Mouse (Mus musculus): ENCODE measurements at regions not wholly inside any gene's neighbourhood (a gene's known extent, or its start where the extent isn't known, plus 50 kb on each side); places are given as distances from the start of the nearest gene placed in this dataset.

DNA sequence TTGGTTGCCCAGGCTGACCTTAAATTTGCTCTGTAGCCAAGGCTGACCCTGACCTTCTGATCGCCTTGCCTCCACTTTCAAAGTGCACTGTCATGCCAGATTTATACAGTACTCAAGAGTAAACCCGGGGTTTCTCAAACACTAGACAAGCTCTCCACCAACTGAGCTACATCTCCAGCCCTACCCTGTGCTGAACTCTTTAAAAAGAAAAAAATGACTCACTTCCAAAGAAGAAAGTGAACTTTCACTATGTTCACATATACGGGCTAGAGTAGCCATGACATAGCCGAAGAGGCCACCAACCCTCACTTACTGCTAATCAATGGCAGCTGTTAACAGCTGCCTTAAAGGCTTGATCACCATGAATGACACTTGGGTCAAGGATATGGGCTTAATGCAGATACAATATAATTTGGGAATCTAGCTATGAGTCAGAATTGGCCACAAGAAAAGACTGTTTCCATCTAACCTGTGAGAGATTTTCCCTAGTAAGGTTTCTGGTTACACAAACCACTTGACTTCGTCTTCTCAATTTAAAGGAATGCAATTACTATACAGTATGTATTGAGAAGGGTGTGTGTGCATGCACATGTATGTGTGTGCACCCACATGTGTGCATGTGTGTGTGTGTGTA is 157.4 kb upstream of the Tgfbr2 start:
- no peak for DNase-seq (ENCODE audit: low spot score)

- DNase-seq (ENCODE audit: low spot score) = no peak
These were observed 156.2 kb upstream of the Tgfbr2 start for GRCm38 (mm10) chr9:116331406-116331805.

- no peak for DNase-seq (ENCODE audit: low spot score)
These were observed 155.6 kb upstream of the Tgfbr2 start for GRCm38 (mm10) chr9:116330796-116331195.

DNA sequence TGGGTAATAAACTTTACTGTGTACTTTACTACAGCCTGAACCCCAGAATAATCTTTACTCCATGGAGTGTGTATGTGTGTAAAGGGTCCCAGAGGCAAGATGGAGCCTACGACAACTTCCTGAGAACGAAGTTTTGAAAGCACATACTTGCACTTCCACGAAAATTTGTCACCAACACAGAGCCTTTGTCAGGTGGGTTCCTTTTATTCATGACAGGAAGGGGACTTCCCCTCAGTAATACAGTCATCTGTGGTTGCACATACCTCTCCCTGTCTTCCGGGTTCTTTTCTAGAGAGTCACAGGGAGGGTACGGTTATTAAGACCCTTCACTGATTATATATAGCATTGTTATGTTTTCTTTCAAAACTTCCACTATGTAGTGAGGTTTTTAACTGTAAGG is 154.0 kb upstream of the Tgfbr2 start:
- DNase-seq (ENCODE audit: low spot score) = no peak

GRCm38 (mm10) chr9:116328201-116328600 is 153.0 kb upstream of the Tgfbr2 start:
- no peak for DNase-seq (ENCODE audit: low spot score)

DNA sequence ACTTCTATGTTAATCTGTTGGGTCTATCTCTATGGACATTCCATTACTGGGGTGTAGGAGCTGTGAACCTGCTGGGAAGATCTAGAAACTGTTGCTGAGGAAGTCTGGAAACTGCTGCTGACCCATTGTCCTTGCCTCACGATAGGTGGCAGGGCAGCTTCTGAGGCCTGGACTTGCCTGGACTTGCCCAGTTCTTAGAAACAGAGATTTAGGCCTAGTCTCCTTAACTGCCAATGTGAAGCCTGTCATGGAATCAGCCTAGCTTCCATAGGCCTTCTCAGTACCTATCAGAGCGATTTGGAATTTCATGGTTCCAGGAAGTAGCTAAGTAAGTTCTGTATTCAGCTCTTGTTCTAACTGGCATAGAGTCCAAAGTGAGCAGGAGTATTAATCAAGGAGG is 151.9 kb upstream of the Tgfbr2 start:
- DNase-seq (ENCODE audit: low spot score) = no peak

GRCm38 (mm10) chr9:116324971-116325370 is 149.8 kb upstream of the Tgfbr2 start:
- DNase-seq (ENCODE audit: low spot score) = no peak

DNA sequence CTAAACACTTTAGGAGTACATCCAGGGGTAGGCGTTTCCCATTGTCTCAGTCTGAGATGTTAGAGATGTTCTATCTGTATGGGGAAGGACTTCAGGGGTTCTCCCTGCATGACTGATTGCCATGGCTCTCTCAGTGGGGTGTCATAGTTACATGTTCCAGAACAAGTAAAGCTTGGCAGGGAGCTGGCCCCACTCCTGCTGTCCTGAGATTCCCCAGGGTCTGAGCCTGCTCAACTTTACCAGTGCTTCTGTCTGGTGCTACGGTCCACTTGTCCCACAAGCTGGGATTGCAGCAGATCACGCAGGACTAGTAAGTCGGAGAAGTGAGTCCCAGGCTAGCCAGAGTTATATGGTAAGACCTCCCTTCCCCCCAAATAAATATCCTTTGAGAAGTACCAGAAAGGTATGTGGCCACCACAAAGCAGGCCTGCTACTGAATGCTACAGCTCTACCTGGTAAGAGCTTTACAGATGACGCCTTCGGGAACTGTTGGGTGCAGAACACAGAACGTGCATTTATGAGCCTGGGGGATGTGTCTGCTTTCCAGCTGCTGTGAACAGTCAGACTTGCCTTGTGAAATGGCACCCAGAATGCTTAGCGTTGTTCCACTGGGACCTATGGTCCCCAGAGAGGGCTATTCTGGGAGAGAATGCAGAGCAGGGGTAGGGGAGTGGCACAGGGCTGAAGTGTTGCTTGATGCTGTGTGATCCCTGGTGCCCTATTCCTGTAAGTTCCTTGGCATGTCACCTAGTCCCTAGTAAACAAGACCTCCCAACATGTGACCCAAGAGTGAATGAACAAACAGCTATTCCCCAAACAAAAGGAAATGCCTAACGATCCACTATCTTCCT is 148.9 kb upstream of the Tgfbr2 start:
- DNase-seq (ENCODE audit: low spot score) = no peak

GRCm38 (mm10) chr9:116321908-116322307 is 146.7 kb upstream of the Tgfbr2 start:
- no peak for DNase-seq (ENCODE audit: low spot score)

- no peak for DNase-seq (ENCODE audit: low spot score)
These were observed 144.3 kb upstream of the Tgfbr2 start for GRCm38 (mm10) chr9:116319421-116319820.

- no peak for DNase-seq (ENCODE audit: low spot score)
These were observed 141.5 kb upstream of the Tgfbr2 start for GRCm38 (mm10) chr9:116316582-116317095.

GRCm38 (mm10) chr9:116314803-116315202 is 139.6 kb upstream of the Tgfbr2 start:
- no peak for DNase-seq (ENCODE audit: low spot score)

GRCm38 (mm10) chr9:116313932-116314790 is 139.0 kb upstream of the Tgfbr2 start:
- DNase-seq (ENCODE audit: low spot score) = no peak

DNA sequence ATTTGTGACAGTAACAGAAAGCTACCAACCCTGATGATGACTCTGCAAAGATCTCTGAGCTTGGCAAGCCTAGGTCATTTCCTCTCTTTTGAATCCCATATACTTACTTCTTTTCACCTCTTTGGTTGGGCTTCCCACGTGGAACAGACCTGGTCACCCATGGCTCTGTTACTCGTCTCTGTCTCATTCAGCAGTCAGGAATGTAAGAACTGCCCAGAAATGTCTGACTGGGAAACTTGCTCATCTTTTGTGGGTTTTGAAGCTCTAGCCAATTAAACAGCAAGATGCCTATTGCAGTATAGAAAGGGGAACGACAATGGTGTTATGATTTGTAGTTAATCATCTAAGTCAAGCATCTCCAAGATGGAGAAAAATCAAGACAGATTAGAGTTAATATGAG is 136.2 kb upstream of the Tgfbr2 start:
- no peak for DNase-seq (ENCODE audit: low spot score)

- DNase-seq (ENCODE audit: low spot score) = no peak
These were observed 126.4 kb upstream of the Tgfbr2 start for GRCm38 (mm10) chr9:116301602-116302001.

- DNase-seq (ENCODE audit: low spot score) = peak; percentile 46
These were observed 123.6 kb upstream of the Tgfbr2 start for GRCm38 (mm10) chr9:116298791-116299190.

DNA sequence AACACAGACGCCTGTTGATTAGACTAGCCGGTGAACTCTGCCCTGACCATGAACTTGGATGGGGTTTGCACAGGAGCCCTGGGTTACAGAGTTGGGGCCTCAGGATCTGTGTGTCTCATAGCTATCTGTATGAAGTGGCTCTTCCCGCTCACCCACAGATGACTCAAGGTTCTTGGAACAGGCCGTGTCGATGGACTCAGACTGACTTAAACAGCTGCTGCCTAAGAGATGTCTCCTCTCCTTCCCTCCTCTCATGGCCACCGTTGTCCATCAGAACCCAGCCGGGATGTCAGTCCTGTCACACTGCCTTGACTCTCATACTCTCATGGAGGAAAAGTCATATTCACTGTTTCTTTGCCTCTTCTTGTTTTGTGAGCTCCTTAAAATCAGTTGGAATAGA is 121.2 kb upstream of the Tgfbr2 start:
- DNase-seq (ENCODE audit: low spot score) = no peak

- DNase-seq (ENCODE audit: low spot score) = no peak
These were observed 118.9 kb upstream of the Tgfbr2 start for GRCm38 (mm10) chr9:116294073-116294472.

- no peak for DNase-seq (ENCODE audit: low spot score)
These were observed 118.0 kb upstream of the Tgfbr2 start for GRCm38 (mm10) chr9:116293110-116293509.

- no peak for DNase-seq (ENCODE audit: low spot score)
These were observed 116.5 kb upstream of the Tgfbr2 start for GRCm38 (mm10) chr9:116291624-116292023.

GRCm38 (mm10) chr9:116290896-116291295 is 115.7 kb upstream of the Tgfbr2 start:
- no peak for DNase-seq (ENCODE audit: low spot score)

- peak; percentile 23 for DNase-seq (ENCODE audit: low spot score)
These were observed 110.7 kb upstream of the Tgfbr2 start for GRCm38 (mm10) chr9:116285691-116286431.
